Mouse (Mus musculus) brown adipose tissue, adult 24 weeks (tissue): ENCODE measurements around the gene Grik1. TPM values are rescaled to one million over a fixed set of nuclear protein-coding genes. Genes with fewer than 3 reads are reported as not detected.

Experiments used
- H3K27ac ChIP-seq: fragments of 200-500 bp; replicated peaks from 2 replicates; pipeline ENCODE4 v1.5.1; 2012; ENCODE audit warnings: low read depth, mild to moderate bottlenecking, low read length
- H3K4me1 ChIP-seq: fragments of 200-500 bp; 2 replicates; pipeline ENCODE4 v1.6.1; 2012; ENCODE audit warnings: low read length, mixed read lengths; ENCODE audit not compliant: control insufficient read depth, insufficient read depth, insufficient read length
- H3K4me3 ChIP-seq: fragments of 200-500 bp; 2 replicates; pipeline ENCODE4 v1.5.1; 2012; ENCODE audit warnings: low read depth, mild to moderate bottlenecking, low read length, moderate library complexity; ENCODE audit not compliant: insufficient read depth
- polyA plus RNA-seq: library from polyadenylated mRNA; stranded (reverse); fragments of >200 nt; gene quantifications from 2 replicates; pipeline ENCODE4 v1.2.4, GENCODE M21; 2012; ENCODE audit not compliant: missing spikeins, insufficient read depth, insufficient read length

Gene Grik1
- polyA plus RNA-seq, 1 experiment = not detected

DNA sequence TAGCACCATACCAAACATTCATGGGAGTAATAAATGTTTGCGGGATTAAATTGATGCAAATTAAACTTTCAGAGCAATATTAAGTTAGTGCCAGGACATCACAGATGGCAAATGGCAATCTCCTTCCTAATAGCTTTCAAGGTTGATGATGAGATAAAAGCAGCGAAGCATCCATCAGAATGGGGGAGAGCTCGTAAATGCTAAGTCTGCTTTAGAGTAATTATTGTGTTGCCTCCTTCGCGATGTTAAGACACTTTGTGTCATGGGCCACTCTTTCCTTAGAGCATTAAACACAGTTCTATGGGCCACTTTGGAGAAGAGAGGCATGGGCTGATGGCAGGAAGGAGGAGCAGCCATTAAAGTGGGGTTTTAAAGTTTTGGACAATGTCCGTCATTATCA is 86.1 kb downstream of the Grik1 start:
- Histone ChIP-seq H3K4me3 (no peak overlapping the region), H3K27ac (no peak overlapping the region), H3K4me1 (no peaks in the 10 kb centered on the region)

DNA sequence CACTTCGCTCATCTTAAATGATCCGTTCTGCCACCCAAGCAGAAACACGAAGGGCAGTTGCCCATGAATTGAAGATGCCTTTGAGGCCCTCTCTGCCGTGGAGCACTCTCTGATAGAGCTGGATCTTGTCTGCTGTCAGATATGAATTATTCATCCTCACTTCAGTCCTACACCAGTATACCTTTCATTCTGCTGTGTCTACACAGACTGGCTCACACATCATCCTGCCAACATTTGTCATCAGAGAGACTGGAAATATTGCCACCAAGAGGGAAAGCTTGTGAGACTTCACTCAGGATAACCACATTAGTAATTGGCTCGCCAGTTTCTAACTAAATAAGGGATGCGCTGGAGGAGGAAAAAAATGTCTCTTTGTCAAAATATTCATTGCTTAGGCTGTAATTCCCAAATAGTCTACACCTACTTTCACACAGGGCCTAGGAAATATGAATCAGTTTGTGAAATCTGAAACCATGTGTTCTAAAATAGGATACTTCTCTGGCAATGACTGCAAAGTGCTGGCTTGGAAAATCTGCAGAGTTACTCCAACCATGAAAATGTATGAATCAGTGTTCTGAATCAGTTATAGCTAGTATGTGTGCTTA is 102.5 kb downstream of the Grik1 start:
- no peak overlapping the region for H3K4me3 ChIP-seq
- no peaks in the 10 kb centered on the region for H3K4me1 ChIP-seq
- no peak overlapping the region for H3K27ac ChIP-seq

DNA sequence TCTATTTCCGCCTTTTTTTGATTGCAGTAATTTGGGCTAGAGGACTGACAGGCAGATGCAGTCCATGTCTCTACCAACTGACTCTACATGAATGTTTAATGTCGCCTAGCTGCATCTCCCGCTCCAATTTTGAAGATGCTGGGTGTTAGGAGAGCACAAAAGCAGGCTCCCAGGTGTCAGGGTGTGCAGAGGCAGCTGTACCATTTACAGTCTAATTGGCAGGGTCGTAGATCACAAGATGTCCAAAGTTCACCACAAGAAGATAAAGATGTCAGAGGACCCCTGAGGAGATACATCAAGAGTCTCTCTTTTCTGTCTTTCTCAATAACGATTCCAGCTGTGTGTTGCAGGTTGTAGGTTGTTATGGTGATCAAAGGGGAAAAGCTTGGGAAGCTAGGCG is 111.3 kb downstream of the Grik1 start:
- Histone ChIP-seq H3K4me1 (no peaks in the 10 kb centered on the region), H3K4me3 (no peak overlapping the region), H3K27ac (no peak overlapping the region)

- Histone ChIP-seq H3K4me3 (no peak overlapping the region), H3K27ac (no peak overlapping the region), H3K4me1 (no peaks in the 10 kb centered on the region)
Observed at GRCm38 (mm10) chr16:88177364-88177763, 112.7 kb downstream of the Grik1 start.

DNA sequence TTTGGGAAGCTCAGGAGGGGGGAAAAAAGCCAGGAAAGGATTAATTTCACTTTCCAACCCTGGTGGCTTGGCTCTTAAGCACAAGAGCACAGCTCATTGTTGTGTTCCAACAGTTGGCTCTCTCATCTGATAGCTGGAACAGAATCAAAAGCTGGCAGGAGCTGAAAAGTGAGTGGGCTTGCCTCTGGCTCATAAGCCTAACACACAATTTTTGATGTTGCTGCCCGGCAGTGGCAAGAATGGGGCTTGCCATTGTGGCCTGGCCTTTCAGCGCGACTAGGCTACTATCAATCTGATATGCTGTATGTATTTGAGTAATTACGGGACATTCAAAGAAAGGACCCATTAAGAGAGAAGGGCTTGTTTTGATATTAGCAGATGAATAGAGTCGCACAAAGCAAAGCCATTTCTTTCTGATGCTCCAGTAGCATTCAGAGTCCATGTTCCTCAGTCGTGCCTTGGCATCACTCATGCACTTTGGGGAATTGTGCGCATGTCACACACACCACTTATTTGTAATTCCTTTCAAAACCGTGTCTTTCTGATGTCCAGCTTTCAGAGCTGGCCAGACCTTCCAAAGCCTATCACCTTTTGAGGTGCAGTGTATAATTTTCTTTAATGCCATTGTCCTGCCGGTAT is 115.9 kb downstream of the Grik1 start:
- no peaks in the 10 kb centered on the region for H3K4me1 ChIP-seq
- no peak overlapping the region for H3K27ac ChIP-seq
- H3K4me3 ChIP-seq = no peak overlapping the region

- Histone ChIP-seq H3K27ac (no peak overlapping the region), H3K4me3 (no peak overlapping the region)
Observed at GRCm38 (mm10) chr16:88166547-88166946, 123.5 kb downstream of the Grik1 start.

GRCm38 (mm10) chr16:88142574-88142973 is 147.5 kb downstream of the Grik1 start:
- no peak overlapping the region for H3K27ac ChIP-seq
- H3K4me1 ChIP-seq = no peaks in the 10 kb centered on the region
- no peak overlapping the region for H3K4me3 ChIP-seq

More at GRCm38 (mm10) chr16:88166547-88166946, 123.5 kb downstream of the Grik1 start:
- no peaks in the 10 kb centered on the region for H3K4me1 ChIP-seq

DNA sequence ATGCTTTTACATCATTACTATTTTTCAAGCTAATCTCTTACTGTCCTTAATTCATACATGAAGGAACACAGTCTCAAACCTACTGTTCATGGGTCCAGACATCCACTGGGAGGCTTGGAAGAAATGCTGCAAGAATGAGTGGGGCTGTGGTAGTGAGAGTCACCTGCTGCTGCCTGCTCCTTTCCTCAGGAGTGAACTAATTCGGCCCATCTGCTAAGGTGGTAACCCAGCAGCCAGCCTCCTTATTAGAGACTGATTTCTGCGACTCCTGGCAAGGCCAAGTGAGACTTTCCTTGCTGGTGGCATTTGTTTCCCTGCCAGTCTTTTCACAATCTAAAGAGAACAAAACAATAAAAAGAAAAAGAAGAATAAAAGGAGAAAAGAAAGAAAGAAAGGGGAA is 147.9 kb downstream of the Grik1 start:
- no peaks in the 10 kb centered on the region for H3K4me1 ChIP-seq
- H3K4me3 ChIP-seq = no peak overlapping the region
- no peak overlapping the region for H3K27ac ChIP-seq

- H3K4me3 ChIP-seq = no peak overlapping the region
- H3K4me1 ChIP-seq = no peaks in the 10 kb centered on the region
- no peak overlapping the region for H3K27ac ChIP-seq
Observed at GRCm38 (mm10) chr16:88141594-88141993, 148.5 kb downstream of the Grik1 start.

GRCm38 (mm10) chr16:88138913-88139312 is 151.2 kb downstream of the Grik1 start:
- Histone ChIP-seq H3K4me3 (no peak overlapping the region), H3K4me1 (no peaks in the 10 kb centered on the region), H3K27ac (no peak overlapping the region)

DNA sequence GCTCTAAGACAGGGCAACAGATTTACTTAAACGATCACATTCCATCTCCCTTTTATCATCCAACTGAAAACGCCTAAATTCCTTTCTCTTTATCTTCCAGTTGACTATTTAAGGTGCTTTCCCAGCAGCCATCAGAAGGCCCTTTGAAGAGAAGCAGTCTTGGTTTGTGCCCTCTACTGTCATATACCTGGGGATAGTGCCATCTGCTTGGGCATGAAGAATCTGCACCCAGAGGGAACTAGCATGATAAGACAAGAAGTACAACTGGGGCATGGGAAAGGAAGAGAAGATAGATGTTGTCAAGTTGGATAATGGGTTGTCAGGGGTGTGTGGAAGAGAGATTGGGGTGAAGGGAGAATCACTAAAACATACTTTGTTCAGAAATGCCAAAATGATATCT is 157.1 kb downstream of the Grik1 start:
- Histone ChIP-seq H3K4me1 (no peaks in the 10 kb centered on the region), H3K27ac (no peak overlapping the region), H3K4me3 (no peak overlapping the region)

DNA sequence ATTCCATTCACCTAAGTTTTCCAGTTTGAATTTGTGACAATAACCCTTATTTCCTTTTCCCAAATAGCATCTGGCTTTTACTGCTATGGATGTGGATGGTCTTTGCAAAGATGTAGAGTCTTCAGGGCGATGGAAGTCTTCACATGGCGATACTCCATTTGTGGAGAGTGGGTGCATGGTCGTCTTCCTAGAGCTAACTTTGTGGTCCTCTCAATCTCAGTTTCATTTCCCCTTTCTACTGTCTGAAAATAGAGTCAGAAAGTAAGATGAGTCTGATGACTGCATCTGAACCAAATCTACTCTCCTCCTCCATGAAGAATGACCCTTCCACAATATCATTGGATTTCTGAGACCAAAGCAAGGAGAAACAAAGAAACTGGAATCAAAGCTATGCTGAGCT is 159.0 kb downstream of the Grik1 start:
- Histone ChIP-seq H3K4me3 (no peak overlapping the region), H3K4me1 (no peaks in the 10 kb centered on the region), H3K27ac (no peak overlapping the region)

DNA sequence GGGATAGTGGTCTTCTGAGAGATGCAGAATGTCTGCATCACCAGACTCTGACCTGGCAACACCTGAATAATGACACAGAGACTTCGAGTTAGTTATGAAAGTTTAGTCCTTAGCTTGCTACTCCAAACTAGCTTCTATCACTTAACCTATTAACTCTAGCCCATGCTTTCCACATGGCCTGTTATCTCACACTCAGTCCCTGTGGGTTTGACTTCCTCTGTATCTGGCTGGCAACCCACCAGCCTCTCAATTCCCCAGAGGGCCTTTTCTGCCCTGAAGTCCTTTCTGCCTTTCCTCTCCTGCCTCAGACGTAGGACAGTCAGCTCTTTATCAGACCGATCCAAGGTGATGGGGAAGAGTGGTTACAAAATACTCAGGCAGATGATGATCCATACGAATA is 165.0 kb downstream of the Grik1 start:
- Histone ChIP-seq H3K4me3 (no peak overlapping the region), H3K27ac (no peak overlapping the region), H3K4me1 (no peaks in the 10 kb centered on the region)

- Histone ChIP-seq H3K4me1 (no peaks in the 10 kb centered on the region), H3K27ac (no peak overlapping the region; the same call in 1 of the 2 replicates), H3K4me3 (0 out of 2 replicates have a peak overlapping the region, but pooled peaks have one; percentile 20)
Observed at GRCm38 (mm10) chr16:88112551-88113138, 177.4 kb downstream of the Grik1 start.

DNA sequence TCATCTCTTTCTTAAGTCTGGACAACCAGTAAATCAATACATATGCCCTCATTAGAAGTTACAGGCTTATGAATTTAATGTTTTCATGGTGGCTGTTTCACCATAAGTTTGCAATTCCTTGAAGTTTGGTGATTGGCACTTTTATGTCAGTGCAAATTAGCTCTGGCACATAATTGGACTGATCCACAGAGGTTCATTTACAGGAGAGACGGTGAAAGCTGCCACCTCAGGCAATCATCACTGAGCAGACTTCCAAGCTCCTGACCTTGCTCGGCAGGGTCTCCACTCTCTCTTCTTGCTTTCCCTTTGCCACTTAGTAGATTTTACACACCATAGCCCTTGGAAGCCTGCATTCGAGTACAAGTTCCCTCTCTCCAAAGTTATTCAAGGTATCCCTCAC is 178.6 kb downstream of the Grik1 start:
- H3K4me1 ChIP-seq = no peaks in the 10 kb centered on the region
- H3K27ac ChIP-seq = no peak overlapping the region
- H3K4me3 ChIP-seq = no peak overlapping the region

GRCm38 (mm10) chr16:88094206-88094789 is 195.8 kb downstream of the Grik1 start:
- Histone ChIP-seq H3K4me1 (no peaks in the 10 kb centered on the region), H3K27ac (no peak overlapping the region), H3K4me3 (no peak overlapping the region)
